Mouse (Mus musculus) MEL (cell line): ENCODE data around the gene Rbfox3. TPM values are rescaled to one million over a fixed set of nuclear protein-coding genes. Genes with fewer than 3 reads are reported as not detected.

Experiments
- DNase-seq: peaks from one replicate; pipeline ENCODE4 v3.0.0; 2011; ENCODE audit warnings: low read depth, low spot score
- H3K27ac ChIP-seq: 2 replicates; pipeline ENCODE4 v1.5.1; 2012; ENCODE audit warnings: low read depth, mild to moderate bottlenecking, control low read depth, low read length, moderate library complexity; ENCODE audit not compliant: control insufficient read depth
- H3K27me3 ChIP-seq, 2 experiments: fragments of 150-350 bp in 1 of 2; sonication (generic) in 1 of 2; 2 replicates each; pipeline ENCODE4 v1.6.1; 2012; ENCODE audit warnings: low read length in 2 of 2, mild to moderate bottlenecking in 2 of 2, improper control_type of control experiment in 1 of 2, moderate library complexity in 1 of 2; ENCODE audit not compliant: insufficient read depth in 2 of 2, control insufficient read depth in 1 of 2
- H3K36me3 ChIP-seq, 2 experiments: 2 replicates each; pipeline ENCODE4 v1.6.1; 2012 to 2014; ENCODE audit warnings: low read length in 2 of 2, improper control_type of control experiment in 1 of 2, inconsistent platforms in 1 of 2, mild to moderate bottlenecking in 1 of 2; ENCODE audit not compliant: insufficient read depth in 2 of 2, control insufficient read depth in 1 of 2
- H3K4me1 ChIP-seq, 2 experiments: fragments of 150-350 bp in 1 of 2; sonication (generic) in 1 of 2; 2 replicates each; pipeline ENCODE4 v1.6.1; 2012; ENCODE audit warnings: low read length in 2 of 2, improper control_type of control experiment in 1 of 2, mild to moderate bottlenecking in 1 of 2; ENCODE audit not compliant: insufficient read depth in 2 of 2, control insufficient read depth in 1 of 2
- H3K4me3 ChIP-seq, 2 experiments: fragments of 150-350 bp in 1 of 2; sonication (generic) in 1 of 2; 2 replicates each; pipeline ENCODE4 v1.5.1; 2012; ENCODE audit warnings: low read depth in 2 of 2, low read length in 2 of 2, mild to moderate bottlenecking in 2 of 2, moderate library complexity in 2 of 2, control low read depth in 1 of 2, improper control_type of control experiment in 1 of 2; ENCODE audit not compliant: control insufficient read depth in 1 of 2, insufficient read depth in 1 of 2
- H3K79me2 ChIP-seq: 2 replicates; pipeline ENCODE4 v1.6.1; 2012; ENCODE audit warnings: mild to moderate bottlenecking, low read length, moderate library complexity; ENCODE audit not compliant: control insufficient read depth, poor library complexity, insufficient read depth
- H3K9ac ChIP-seq: 2 replicates; pipeline ENCODE4 v1.6.1; 2012; ENCODE audit warnings: low read depth, mild to moderate bottlenecking, control low read depth, low read length, moderate library complexity; ENCODE audit not compliant: control insufficient read depth, poor library complexity, severe bottlenecking
- H3K9me3 ChIP-seq: fragments of 150-350 bp; sonication (generic); replicated peaks from 2 replicates; pipeline ENCODE4 v1.6.1; 2012; ENCODE audit warnings: mild to moderate bottlenecking, low read length, improper control_type of control experiment, moderate library complexity; ENCODE audit not compliant: insufficient read depth
- BHLHE40 ChIP-seq: IDR thresholded peaks from 2 replicates; pipeline ENCODE4 v1.6.1; 2012; ENCODE audit warnings: low read depth, mild to moderate bottlenecking, inconsistent platforms, low read length, improper control_type of control experiment, borderline replicate concordance
- CHD1 ChIP-seq: IDR thresholded peaks from 2 replicates; pipeline ENCODE4 v1.6.1; 2012; ENCODE audit warnings: low read depth, mild to moderate bottlenecking, inconsistent platforms, low read length, improper control_type of control experiment
- CHD2 ChIP-seq: IDR thresholded peaks from 2 replicates; pipeline ENCODE4 v1.6.1; 2011; ENCODE audit warnings: low read length, improper control_type of control experiment
- CTCF ChIP-seq, 3 experiments: IDR thresholded peaks in 2 of 3; conservative IDR thresholded peaks in 1 of 3; 2 replicates each; pipeline ENCODE4 v1.5.1; 2011 to 2012; ENCODE audit warnings: low read length in 3 of 3, low read depth in 2 of 3, mild to moderate bottlenecking in 2 of 3, improper control_type of control experiment in 1 of 3, inconsistent platforms in 1 of 3, mixed read lengths in 1 of 3, moderate library complexity in 1 of 3; ENCODE audit not compliant: control insufficient read depth in 1 of 3, insufficient read depth in 1 of 3, poor library complexity in 1 of 3, severe bottlenecking in 1 of 3
- E2F4 ChIP-seq: IDR thresholded peaks from 2 replicates; pipeline ENCODE4 v1.6.1; 2011; ENCODE audit warnings: low read depth, low read length, improper control_type of control experiment, borderline replicate concordance
- ELF1 ChIP-seq: IDR thresholded peaks from 2 replicates; pipeline ENCODE4 v1.6.1; 2014; ENCODE audit warnings: low read depth, mild to moderate bottlenecking, inconsistent platforms, low read length, improper control_type of control experiment, moderate library complexity
- EP300 ChIP-seq, 2 experiments: IDR thresholded peaks; 2 replicates each; pipeline ENCODE4 v1.6.1; 2011; ENCODE audit warnings: improper control_type of control experiment in 2 of 2, low read length in 2 of 2, low read depth in 1 of 2, mild to moderate bottlenecking in 1 of 2
- ETS1 ChIP-seq: IDR thresholded peaks from 2 replicates; pipeline ENCODE4 v1.6.1; 2012; ENCODE audit warnings: low read depth, mild to moderate bottlenecking, inconsistent platforms, low read length, improper control_type of control experiment, moderate library complexity
- GABPA ChIP-seq: IDR thresholded peaks from 2 replicates; pipeline ENCODE4 v1.6.1; 2012; ENCODE audit warnings: low read depth, mild to moderate bottlenecking, inconsistent platforms, low read length, improper control_type of control experiment, moderate library complexity
- GATA1 ChIP-seq: IDR thresholded peaks from 2 replicates; pipeline ENCODE4 v1.6.1; 2011; ENCODE audit warnings: low read depth, low read length, improper control_type of control experiment
- HCFC1 ChIP-seq: IDR thresholded peaks from 2 replicates; pipeline ENCODE4 v1.6.1; 2012; ENCODE audit warnings: low read depth, mild to moderate bottlenecking, inconsistent platforms, low read length, improper control_type of control experiment, moderate library complexity
- JUND ChIP-seq: IDR thresholded peaks from 2 replicates; pipeline ENCODE4 v1.6.1; 2011; ENCODE audit warnings: low read depth, mild to moderate bottlenecking, improper control_type of control experiment, low read length
- KAT2A ChIP-seq: conservative IDR thresholded peaks from 2 replicates; pipeline ENCODE4 v1.6.1; 2012; ENCODE audit warnings: low read depth, low read length, improper control_type of control experiment, inconsistent platforms
- MAFK ChIP-seq: IDR thresholded peaks from 2 replicates; pipeline ENCODE4 v1.6.1; 2011; ENCODE audit warnings: low read depth, mild to moderate bottlenecking, low read length, improper control_type of control experiment, borderline replicate concordance
- MAX ChIP-seq: IDR thresholded peaks from 2 replicates; pipeline ENCODE4 v1.6.1; 2011; ENCODE audit warnings: low read length, improper control_type of control experiment
- MAZ ChIP-seq: IDR thresholded peaks from 2 replicates; pipeline ENCODE4 v1.6.1; 2012; ENCODE audit warnings: low read depth, mild to moderate bottlenecking, inconsistent platforms, low read length, improper control_type of control experiment
- MEF2A ChIP-seq: IDR thresholded peaks from 2 replicates; pipeline ENCODE4 v1.6.1; 2014; ENCODE audit warnings: low read depth, mild to moderate bottlenecking, inconsistent platforms, low read length, improper control_type of control experiment; ENCODE audit not compliant: poor library complexity, insufficient replicate concordance, severe bottlenecking; ENCODE audit errors: extremely low read depth
- MXI1 ChIP-seq: IDR thresholded peaks from 2 replicates; pipeline ENCODE4 v1.6.1; 2011; ENCODE audit warnings: mild to moderate bottlenecking, low read depth, low read length, improper control_type of control experiment
- MYB ChIP-seq: IDR thresholded peaks from 2 replicates; pipeline ENCODE4 v1.6.1; 2011; ENCODE audit warnings: mild to moderate bottlenecking, low read depth, low read length, improper control_type of control experiment
- MYC ChIP-seq: IDR thresholded peaks from 2 replicates; pipeline ENCODE4 v1.6.1; 2011; ENCODE audit warnings: low read depth, mild to moderate bottlenecking, low read length, improper control_type of control experiment, moderate library complexity
- NRF1 ChIP-seq: IDR thresholded peaks from 2 replicates; pipeline ENCODE4 v1.6.1; 2014; ENCODE audit warnings: low read depth, mild to moderate bottlenecking, inconsistent platforms, low read length, improper control_type of control experiment, moderate library complexity; ENCODE audit not compliant: poor library complexity, insufficient read depth, severe bottlenecking
- POLR2A ChIP-seq, 2 experiments: IDR thresholded peaks; 2 replicates each; pipeline ENCODE4 v1.6.1; 2011 to 2012; ENCODE audit warnings: low read length in 2 of 2, mild to moderate bottlenecking in 2 of 2, control low read depth in 1 of 2, improper control_type of control experiment in 1 of 2, low read depth in 1 of 2, moderate library complexity in 1 of 2; ENCODE audit not compliant: control insufficient read depth in 1 of 2, insufficient read depth in 1 of 2, poor library complexity in 1 of 2
- POLR2AphosphoS2 ChIP-seq: IDR thresholded peaks from 2 replicates; pipeline ENCODE4 v1.6.1; 2011; ENCODE audit warnings: low read length, improper control_type of control experiment
- POLR2AphosphoS5 ChIP-seq: IDR thresholded peaks from 2 replicates; pipeline ENCODE4 v1.6.1; 2012; ENCODE audit warnings: low read depth, borderline replicate concordance, mild to moderate bottlenecking, inconsistent platforms, low read length, moderate library complexity, mixed read lengths
- RAD21 ChIP-seq: IDR thresholded peaks from 2 replicates; pipeline ENCODE4 v1.6.1; 2011; ENCODE audit warnings: mild to moderate bottlenecking, low read depth, low read length, improper control_type of control experiment
- RCOR1 ChIP-seq: IDR thresholded peaks from 2 replicates; pipeline ENCODE4 v1.6.1; 2012; ENCODE audit warnings: low read depth, mild to moderate bottlenecking, inconsistent platforms, low read length, improper control_type of control experiment
- SIN3A ChIP-seq: IDR thresholded peaks from 2 replicates; pipeline ENCODE4 v1.6.1; 2012; ENCODE audit warnings: low read length, improper control_type of control experiment, inconsistent platforms
- SMC3 ChIP-seq: IDR thresholded peaks from 2 replicates; pipeline ENCODE4 v1.6.1; 2011; ENCODE audit warnings: low read depth, low read length, improper control_type of control experiment
- TBP ChIP-seq: IDR thresholded peaks from 2 replicates; pipeline ENCODE4 v1.8.0; 2011; ENCODE audit warnings: low read depth, low read length, improper control_type of control experiment
- UBTF ChIP-seq: IDR thresholded peaks from 2 replicates; pipeline ENCODE4 v1.6.1; 2012; ENCODE audit warnings: low read depth, mild to moderate bottlenecking, inconsistent platforms, low read length, improper control_type of control experiment, moderate library complexity, borderline replicate concordance; ENCODE audit not compliant: insufficient read depth
- USF2 ChIP-seq, 2 experiments: IDR thresholded peaks; 2 replicates each; pipeline ENCODE4 v1.6.1; 2011 to 2012; ENCODE audit warnings: improper control_type of control experiment in 2 of 2, low read length in 2 of 2, borderline replicate concordance in 1 of 2, inconsistent platforms in 1 of 2, low read depth in 1 of 2, mild to moderate bottlenecking in 1 of 2; ENCODE audit not compliant: insufficient read depth in 1 of 2
- ZC3H11A ChIP-seq: IDR thresholded peaks from 2 replicates; pipeline ENCODE4 v1.6.1; 2012; ENCODE audit warnings: low read depth, mild to moderate bottlenecking, inconsistent platforms, low read length, improper control_type of control experiment
- ZKSCAN1 ChIP-seq: IDR thresholded peaks from 2 replicates; pipeline ENCODE4 v1.6.1; 2012; ENCODE audit warnings: low read depth, mild to moderate bottlenecking, inconsistent platforms, low read length, improper control_type of control experiment, moderate library complexity
- ZMIZ1 ChIP-seq: IDR thresholded peaks from 2 replicates; pipeline ENCODE4 v1.6.1; 2012; ENCODE audit warnings: low read depth, mild to moderate bottlenecking, inconsistent platforms, low read length, improper control_type of control experiment, moderate library complexity
- ZNF384 ChIP-seq: IDR thresholded peaks from 2 replicates; pipeline ENCODE4 v1.6.1; 2012; ENCODE audit warnings: low read depth, mild to moderate bottlenecking, inconsistent platforms, low read length, improper control_type of control experiment
- polyA plus RNA-seq, 2 experiments: library from polyadenylated mRNA; stranded (reverse) in 1 of 2; unstranded in 1 of 2; fragments of >175 nt in 1 of 2; fragments of >200 nt in 1 of 2; gene quantifications; 2 replicates each; pipeline versions ENCODE4 v1.2.1 to v1.2.4; 2012; ENCODE audit warnings: low replicate concordance in 2 of 2, low read depth in 1 of 2; ENCODE audit not compliant: insufficient read length in 2 of 2, insufficient read depth in 1 of 2, missing spikeins in 1 of 2
- total RNA-seq: library from RNA; depleted of rRNA; stranded (reverse); fragments of 300-350 nt; gene quantifications from 2 replicates; pipeline ENCODE4 v1.2.3, GENCODE M21; 2012

Gene Rbfox3
- total and polyA plus RNA-seq, 3 experiments, result not detected

- no peaks in the 10 kb centered on the region for H3K9me3 ChIP-seq
- peaks cover 46 to 68% of the 10 kb centered on the region in 2 experiments for H3K4me1 ChIP-seq
- H3K79me2 ChIP-seq, result no peaks in the 10 kb centered on the region
- H3K4me3 ChIP-seq, result 0 out of 4 replicates have a peak overlapping the region, but pooled peaks of 1 of the 2 experiments have one; percentile 6
- H3K27ac ChIP-seq, result peak overlapping the region; percentile 38
- DNase-seq, result peak; percentile 87
- no peaks in the 10 kb centered on the region for H3K27me3 ChIP-seq
- H3K9ac ChIP-seq, result no peak overlapping the region
- peaks cover 0 to 48% of the 10 kb centered on the region in 2 experiments; a peak in 2 of 4 replicates for H3K36me3 ChIP-seq
- TF ChIP-seq SMC3 (no peak), GABPA (no peak), MAZ (peak; percentile 84), CTCF (IDR thresholded peaks at IDR 0.05 in 2 of 3, conservative IDR thresholded peaks at IDR 0.05 in 1 of 3; ENCODE audit: control insufficient read depth in 1 of 3, insufficient read depth in 1 of 3, low read depth in 2 of 3, low read length in 3 of 3, poor library complexity in 1 of 3, severe bottlenecking in 1 of 3) (no peak), ZMIZ1 (no peak), MYB (0 out of 2 replicates have a peak, but pooled peaks have one; percentile 26), MXI1 (peak; percentile 60; the same call in 1 of the 2 replicates), EP300 (IDR thresholded peaks at IDR 0.05; ENCODE audit: low read depth in 1 of 2, low read length in 2 of 2) (peak; percentile 82 to 84), CHD2 (no peak), RAD21 (no peak), MYC (0 out of 2 replicates have a peak, but pooled peaks have one; percentile 41), KAT2A (no peak; the same call in 1 of the 2 replicates), MAX (peak; percentile 71; the same call in 1 of the 2 replicates), MAFK (no peak), GATA1 (peak; percentile 92), ETS1 (peak; percentile 96), POLR2AphosphoS2 (peak; percentile 49; the same call in 1 of the 2 replicates), CHD1 (no peak), BHLHE40 (peak; percentile 51; the same call in 1 of the 2 replicates), SIN3A (peak; percentile 68; the same call in 1 of the 2 replicates), USF2 (IDR thresholded peaks at IDR 0.05; ENCODE audit: borderline replicate concordance in 1 of 2, insufficient read depth in 1 of 2, low read depth in 1 of 2, low read length in 2 of 2) (no peak), POLR2AphosphoS5 (no peak), E2F4 (no peak), ZC3H11A (0 out of 2 replicates have a peak, but pooled peaks have one; percentile 10), HCFC1 (peak; percentile 43; the same call in 1 of the 2 replicates), NRF1 (no peak), MEF2A (peak; percentile 70; the same call in 1 of the 2 replicates), UBTF (no peak), ZNF384 (peak; percentile 71), POLR2A (IDR thresholded peaks at IDR 0.05; ENCODE audit: control insufficient read depth in 1 of 2, insufficient read depth in 1 of 2, low read depth in 1 of 2, low read length in 2 of 2, poor library complexity in 1 of 2) (0 out of 4 replicates have a peak, but pooled peaks of 1 of the 2 experiments have one; percentile 32), ZKSCAN1 (no peak), TBP (peak; percentile 48; the same call in 1 of the 2 replicates), RCOR1 (peak; percentile 83), JUND (no peak), ELF1 (peak; percentile 40)
Observed at GRCm38 (mm10) chr11:118467441-118468035, 443.9 kb downstream of the Rbfox3 start.
